Mouse (Mus musculus): ENCODE measurements around the gene Tmem258.

DNA sequence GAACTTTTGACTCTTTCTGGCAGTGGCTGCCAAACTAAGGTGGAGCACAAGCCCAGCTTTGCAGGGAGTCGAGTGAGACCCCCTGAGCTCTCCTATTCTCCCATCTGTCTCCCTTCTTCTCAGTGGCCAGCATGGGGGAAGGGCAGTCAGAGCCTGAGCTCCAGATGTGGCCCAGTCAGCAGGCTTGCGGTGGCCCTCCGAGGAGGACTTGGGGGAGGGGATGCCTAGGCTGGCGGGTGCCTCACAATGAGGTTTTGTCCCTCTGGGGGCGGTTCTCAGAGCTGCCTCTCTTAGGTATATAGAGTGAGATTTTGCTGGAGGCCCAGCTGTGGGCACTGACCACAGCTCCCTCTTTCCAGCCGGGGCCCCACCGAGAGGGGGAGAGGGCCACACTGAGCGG lies 39.1 kb downstream of the Tmem258 start:
- TF ChIP-seq CTCF (IDR thresholded peaks at IDR 0.05; ENCODE audit: low read depth, low read length) (no peak), POLR2A (IDR thresholded peaks at IDR 0.05; ENCODE audit: borderline replicate concordance, low read depth, low read length) (no peak)

Measured in bone marrow macrophage, adult 2 months (primary cell).